Mouse (Mus musculus) stomach, embryonic 14.5 days (tissue): Measurements from ENCODE around the gene AY074887. TPM values are rescaled to one million over a fixed set of nuclear protein-coding genes. Genes with fewer than 3 reads are reported as not detected.

Source experiments
- ATAC-seq: fragments of 200-750 bp; cut with Nextera tagmentation; 2 replicates; pipeline ENCODE4 v1.8.0; 2017; ENCODE audit warnings: low read depth, moderate TSS enrichment; ENCODE audit not compliant: insufficient number of reproducible peaks, insufficient read depth, low FRiP score
- H3K27ac ChIP-seq: fragments of 300-500 bp; sonication (generic); 2 replicates; pipeline ENCODE4 v1.5.1; 2014; ENCODE audit warnings: mild to moderate bottlenecking, low read length, moderate library complexity, mixed read lengths
- H3K27me3 ChIP-seq: fragments of 300-500 bp; sonication (generic); 2 replicates; pipeline ENCODE4 v1.6.1; 2014; ENCODE audit warnings: low read length, control low read depth, mixed read lengths; ENCODE audit not compliant: control insufficient read depth, insufficient read depth
- H3K36me3 ChIP-seq: fragments of 300-500 bp; sonication (generic); 2 replicates; pipeline ENCODE4 v1.6.1; 2014; ENCODE audit warnings: mild to moderate bottlenecking, control low read depth, low read length, moderate library complexity, mixed read lengths; ENCODE audit not compliant: control insufficient read depth, insufficient read depth
- H3K4me1 ChIP-seq: fragments of 300-500 bp; sonication (generic); 2 replicates; pipeline ENCODE4 v1.6.1; 2014; ENCODE audit warnings: low read length, control low read depth, mixed read lengths; ENCODE audit not compliant: control insufficient read depth, insufficient read depth
- H3K4me2 ChIP-seq: fragments of 300-500 bp; sonication (generic); replicated peaks from 2 replicates; pipeline ENCODE4 v1.6.1; 2014; ENCODE audit warnings: low read depth, low read length, control low read depth
- H3K4me3 ChIP-seq: fragments of 300-500 bp; sonication (generic); 2 replicates; pipeline ENCODE4 v1.5.1; 2014; ENCODE audit warnings: low read depth, low read length, control low read depth
- H3K9ac ChIP-seq: fragments of 300-500 bp; sonication (generic); replicated peaks from 2 replicates; pipeline ENCODE4 v1.6.1; 2014; ENCODE audit warnings: low read depth, mild to moderate bottlenecking, control low read depth, low read length, moderate library complexity, mixed read lengths
- H3K9me3 ChIP-seq: fragments of 300-500 bp; sonication (generic); 2 replicates; pipeline ENCODE4 v1.6.1; 2016; ENCODE audit warnings: low read depth, low read length, control low read depth; ENCODE audit not compliant: control insufficient read depth
- WGBS: fragments of 180-500 bp; shearing (Covaris S2); extraction: QIAGEN DNeasy Blood & Tissue Kit; methylation state at CpG from one replicate; pipeline ENCODE4 v1.1.7; 2014; 5-methylcytosine and 5-hydroxymethylcytosine counted together
- polyA plus RNA-seq: library from polyadenylated mRNA; unstranded; fragments of >200 nt; fragmentation: Nextera tagmentation; extraction: Ambion mirVana; gene quantifications from 2 replicates; pipeline ENCODE4 v1.2.1, GENCODE M21; 2014

The AY074887 gene
- polyA plus RNA-seq, 1 experiment from 2014 or later, result 0.68 TPM

DNA sequence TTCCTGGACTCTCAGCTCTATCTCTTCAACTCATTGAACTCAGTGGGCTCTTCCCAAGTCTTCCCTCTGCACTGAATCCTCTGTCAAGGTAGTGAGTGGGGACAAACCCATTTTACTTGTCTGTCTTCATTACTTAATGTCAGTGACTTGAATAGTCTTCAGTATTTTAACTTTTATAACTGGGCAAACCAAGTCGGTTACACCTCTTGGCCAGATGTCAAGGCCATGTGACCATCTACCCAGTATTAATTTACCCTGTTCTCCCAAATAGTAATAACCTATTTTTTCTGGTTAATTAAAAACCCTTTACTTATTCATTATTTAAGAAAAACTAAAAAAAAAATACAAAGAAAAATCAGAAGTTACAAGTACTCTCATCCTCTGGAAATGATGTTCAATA lies 20.1 kb downstream of the AY074887 start:
- WGBS, result 87% methylated on average over 1 of the region's 1 CpGs
- H3K9ac ChIP-seq, result no peak overlapping the region
- no peak for ATAC-seq
- no peaks in the 10 kb centered on the region for H3K4me1 ChIP-seq
- H3K36me3 ChIP-seq, result no peaks in the 10 kb centered on the region
- H3K27ac ChIP-seq, result no peak overlapping the region
- no peaks in the 10 kb centered on the region for H3K9me3 ChIP-seq
- H3K27me3 ChIP-seq, result no peaks in the 10 kb centered on the region
- no peak overlapping the region for H3K4me2 ChIP-seq
- no peak overlapping the region for H3K4me3 ChIP-seq

- Histone ChIP-seq H3K9me3 (peaks cover 3% of the 10 kb centered on the region; the same call in 1 of the 2 replicates), H3K9ac (no peak overlapping the region), H3K27ac (no peak overlapping the region), H3K27me3 (no peaks in the 10 kb centered on the region), H3K4me3 (no peak overlapping the region), H3K36me3 (no peaks in the 10 kb centered on the region), H3K4me2 (no peak overlapping the region), H3K4me1 (no peaks in the 10 kb centered on the region)
- 63% methylated on average over 4 of the region's 4 CpGs for WGBS
- no peak for ATAC-seq
Measured at GRCm38 (mm10) chr9:54919946-54920345, 30.9 kb downstream of the AY074887 start.

DNA sequence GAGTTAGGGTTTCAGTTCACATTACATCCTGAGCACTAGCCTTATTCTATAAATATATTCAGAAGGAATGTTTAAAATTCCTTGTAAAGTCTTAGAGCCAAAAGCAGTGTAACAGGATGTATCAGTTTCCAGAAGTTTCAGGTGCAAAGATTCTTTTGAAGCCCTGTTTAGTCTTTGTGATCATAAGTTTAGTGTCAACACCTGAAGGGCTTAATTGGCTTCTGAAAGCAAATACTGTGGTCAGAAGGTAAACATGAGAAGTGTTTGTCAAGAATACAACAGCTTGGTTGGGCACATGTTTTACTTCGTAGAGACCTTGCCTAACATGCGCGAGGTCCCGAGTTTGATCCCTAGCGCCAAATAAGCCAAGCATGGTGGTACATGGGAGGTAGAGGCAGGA lies 32.0 kb downstream of the AY074887 start:
- no peak overlapping the region for H3K9ac ChIP-seq
- no peak overlapping the region for H3K27ac ChIP-seq
- H3K4me3 ChIP-seq, result no peak overlapping the region
- no peaks in the 10 kb centered on the region for H3K27me3 ChIP-seq
- H3K4me2 ChIP-seq, result no peak overlapping the region
- peaks cover 3% of the 10 kb centered on the region; the same call in 1 of the 2 replicates for H3K9me3 ChIP-seq
- H3K4me1 ChIP-seq, result no peaks in the 10 kb centered on the region
- 73% methylated on average over 5 of the region's 5 CpGs for WGBS
- ATAC-seq, result no peak
- no peaks in the 10 kb centered on the region for H3K36me3 ChIP-seq

DNA sequence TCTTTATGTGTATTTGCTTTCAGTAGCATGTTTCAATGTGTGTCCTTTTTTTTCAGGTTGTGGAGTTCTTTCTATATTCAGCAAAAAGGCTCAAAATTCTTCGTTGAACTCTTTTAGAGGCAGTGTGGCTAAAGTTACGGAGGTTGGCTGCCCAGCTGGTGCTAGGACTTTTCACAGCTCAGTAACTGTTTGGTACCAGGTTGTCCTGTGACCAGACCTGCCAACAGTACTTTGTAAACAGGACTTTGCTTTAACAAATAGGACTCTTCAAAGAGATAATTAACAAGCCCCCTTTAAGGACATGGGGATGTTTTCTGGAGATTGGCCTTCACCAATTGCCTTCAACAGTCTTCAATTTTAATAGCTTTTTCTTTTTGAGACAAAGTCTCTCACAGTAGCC lies 32.6 kb downstream of the AY074887 start:
- H3K4me3 ChIP-seq, result no peak overlapping the region
- 62% methylated on average over 2 of the region's 2 CpGs for WGBS
- no peaks in the 10 kb centered on the region for H3K27me3 ChIP-seq
- no peak overlapping the region for H3K27ac ChIP-seq
- H3K4me1 ChIP-seq, result no peaks in the 10 kb centered on the region
- no peak for ATAC-seq
- no peak overlapping the region for H3K9ac ChIP-seq
- H3K36me3 ChIP-seq, result no peaks in the 10 kb centered on the region
- H3K9me3 ChIP-seq, result peaks cover 3% of the 10 kb centered on the region; the same call in 1 of the 2 replicates
- H3K4me2 ChIP-seq, result peak overlapping the region; percentile 56; the same call in 1 of the 2 replicates

- Histone ChIP-seq H3K27me3 (no peaks in the 10 kb centered on the region), H3K36me3 (no peaks in the 10 kb centered on the region), H3K9me3 (no peaks in the 10 kb centered on the region), H3K4me1 (no peaks in the 10 kb centered on the region), H3K4me2 (peak within 1 kb of the TSS; percentile 56), H3K9ac (peak within 1 kb of the TSS; percentile 33), H3K4me3 (peak within 1 kb of the TSS; percentile 64), H3K27ac (no peak within 1 kb of the TSS; the same call in 1 of the 2 replicates)
- peak; percentile 96 for ATAC-seq
- WGBS, result under 1% methylated on average over 34 of the region's 34 CpGs
Measured at GRCm38 (mm10) chr9:54917010-54917677, 33.7 kb downstream of the AY074887 start, which contains the start of gene Hykk. Hykk (plus strand) TSS chr9:54917283.

DNA sequence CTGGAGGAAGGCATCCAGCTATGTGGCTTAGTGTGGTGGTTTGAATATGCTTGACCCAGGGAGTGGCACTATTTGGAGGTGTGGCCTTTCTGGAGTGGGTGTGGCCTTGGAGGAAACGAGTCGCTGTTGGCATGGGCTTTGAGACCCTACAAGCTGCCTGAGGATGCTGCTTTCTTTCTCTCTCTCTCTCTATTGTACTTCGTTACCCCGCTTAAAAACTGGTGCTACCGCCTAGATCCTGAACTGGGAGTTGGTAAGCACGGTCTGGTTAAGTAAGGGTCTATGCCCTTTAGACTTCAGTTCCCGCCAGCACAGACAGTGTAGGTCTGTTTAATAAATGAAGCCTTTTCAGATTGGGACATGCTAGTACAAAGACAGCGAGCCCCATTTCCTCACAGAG lies 34.4 kb downstream of the AY074887 start:
- H3K4me2 ChIP-seq, result peak overlapping the region; percentile 56
- H3K4me3 ChIP-seq, result no peak overlapping the region; the same call in 1 of the 2 replicates
- H3K9me3 ChIP-seq, result no peaks in the 10 kb centered on the region
- ATAC-seq, result no peak
- 75% methylated on average over 8 of the region's 8 CpGs for WGBS
- H3K36me3 ChIP-seq, result peaks cover 2% of the 10 kb centered on the region; the same call in 1 of the 2 replicates
- H3K27me3 ChIP-seq, result no peaks in the 10 kb centered on the region
- no peaks in the 10 kb centered on the region for H3K4me1 ChIP-seq
- H3K9ac ChIP-seq, result no peak overlapping the region
- no peak overlapping the region for H3K27ac ChIP-seq

GRCm38 (mm10) chr9:54915576-54915975 lies 35.2 kb downstream of the AY074887 start:
- Histone ChIP-seq H3K9ac (no peak overlapping the region), H3K4me1 (no peaks in the 10 kb centered on the region), H3K36me3 (peaks cover 5% of the 10 kb centered on the region; the same call in 1 of the 2 replicates), H3K9me3 (no peaks in the 10 kb centered on the region), H3K27me3 (no peaks in the 10 kb centered on the region), H3K27ac (no peak overlapping the region), H3K4me3 (no peak overlapping the region), H3K4me2 (no peak overlapping the region)
- ATAC-seq, result no peak
- WGBS, result 61% methylated on average over 7 of the region's 7 CpGs

- Histone ChIP-seq H3K27me3 (no peaks in the 10 kb centered on the region), H3K27ac (no peak overlapping the region), H3K9me3 (no peaks in the 10 kb centered on the region), H3K9ac (no peak overlapping the region), H3K4me1 (no peaks in the 10 kb centered on the region), H3K4me2 (no peak overlapping the region), H3K4me3 (no peak overlapping the region), H3K36me3 (peaks cover 47% of the 10 kb centered on the region)
- 75% methylated on average over 5 of the region's 5 CpGs for WGBS
- ATAC-seq, result no peak
Measured at GRCm38 (mm10) chr9:54909446-54909845, 41.4 kb downstream of the AY074887 start.
